Mouse (Mus musculus) CH12.LX (cell line): Measurements from ENCODE around the gene Lgr4. TPM values are rescaled to one million over a fixed set of nuclear protein-coding genes. Genes with fewer than 3 reads are reported as not detected.

Source experiments
- DNase-seq: peaks from one replicate; pipeline ENCODE4 v3.0.0-alpha.2; 2013; ENCODE audit errors: extremely low read depth
- H3K27ac ChIP-seq: 2 replicates; pipeline ENCODE4 v1.5.1; 2012; ENCODE audit warnings: low read depth, mild to moderate bottlenecking, control low read depth, moderate library complexity; ENCODE audit not compliant: insufficient read depth
- H3K27me3 ChIP-seq: replicated peaks from 2 replicates; pipeline ENCODE3; 2012; ENCODE audit warnings: inconsistent platforms
- H3K36me3 ChIP-seq, 2 experiments: replicated peaks in 1 of 2; 2 replicates each; pipeline versions ENCODE3 to v1.6.1; 2012; ENCODE audit warnings: inconsistent platforms in 1 of 2, low read length in 1 of 2, mild to moderate bottlenecking in 1 of 2, mixed read lengths in 1 of 2, moderate library complexity in 1 of 2; ENCODE audit not compliant: control insufficient read depth in 1 of 2, insufficient read depth in 1 of 2
- H3K4me1 ChIP-seq, 2 experiments: 2 replicates each; pipeline ENCODE4 v1.6.1; 2012; ENCODE audit warnings: inconsistent platforms in 1 of 2, moderate library complexity in 1 of 2; ENCODE audit not compliant: insufficient read depth in 2 of 2, control insufficient read depth in 1 of 2
- H3K4me2 ChIP-seq: 2 replicates; pipeline ENCODE4 v1.6.1; 2012; ENCODE audit warnings: low read depth, mild to moderate bottlenecking, control low read depth; ENCODE audit not compliant: poor library complexity, insufficient read depth, severe bottlenecking
- H3K4me3 ChIP-seq, 3 experiments: fragments of 150-350 bp in 1 of 3; sonication (generic) in 1 of 3; replicated peaks in 1 of 3; 2 replicates each; pipeline versions ENCODE3 to v1.5.1; 2011 to 2012; ENCODE audit warnings: low read depth in 2 of 3, low read length in 2 of 3, mild to moderate bottlenecking in 2 of 3, moderate library complexity in 2 of 3, control low read depth in 1 of 3, improper control_type of control experiment in 1 of 3, inconsistent platforms in 1 of 3, mixed read lengths in 1 of 3; ENCODE audit not compliant: poor library complexity in 1 of 3
- H3K79me2 ChIP-seq: replicated peaks from 2 replicates; pipeline ENCODE4 v1.6.1; 2012; ENCODE audit warnings: mild to moderate bottlenecking, moderate library complexity; ENCODE audit not compliant: control insufficient read depth, poor library complexity, insufficient read depth, severe bottlenecking; ENCODE audit errors: extremely low read depth
- H3K9ac ChIP-seq: 2 replicates; pipeline ENCODE4 v1.6.1; 2012; ENCODE audit warnings: low read depth, mild to moderate bottlenecking, control low read depth, moderate library complexity; ENCODE audit not compliant: insufficient read depth
- H3K9me3 ChIP-seq: replicated peaks from 2 replicates; pipeline ENCODE3; 2012; ENCODE audit warnings: low read length, inconsistent platforms, mixed read lengths
- BHLHE40 ChIP-seq: IDR thresholded peaks from 2 replicates; pipeline ENCODE4 v1.6.1; 2011; ENCODE audit warnings: mild to moderate bottlenecking, low read depth, low read length, improper control_type of control experiment
- CHD2 ChIP-seq: IDR thresholded peaks from 2 replicates; pipeline ENCODE4 v1.6.1; 2011; ENCODE audit warnings: low read length, improper control_type of control experiment
- CTCF ChIP-seq, 2 experiments: IDR thresholded peaks in 1 of 2; conservative IDR thresholded peaks in 1 of 2; 2 replicates each; pipeline ENCODE4 v1.5.1; 2011 to 2012; ENCODE audit warnings: low read depth in 2 of 2, low read length in 2 of 2, improper control_type of control experiment in 1 of 2, inconsistent platforms in 1 of 2, mild to moderate bottlenecking in 1 of 2, moderate library complexity in 1 of 2
- EP300 ChIP-seq: IDR thresholded peaks from 2 replicates; pipeline ENCODE4 v1.6.1; 2011; ENCODE audit warnings: low read length, improper control_type of control experiment
- HCFC1 ChIP-seq: IDR thresholded peaks from 2 replicates; pipeline ENCODE4 v1.6.1; 2012; ENCODE audit warnings: low read depth, mild to moderate bottlenecking, inconsistent platforms, low read length, improper control_type of control experiment
- IRF4 ChIP-seq: IDR thresholded peaks from 2 replicates; pipeline ENCODE4 v1.6.1; 2014; ENCODE audit warnings: low read depth, mild to moderate bottlenecking, inconsistent platforms, low read length, improper control_type of control experiment
- JUN ChIP-seq: IDR thresholded peaks from 2 replicates; pipeline ENCODE4 v1.6.1; 2011; ENCODE audit warnings: low read depth, mild to moderate bottlenecking, low read length, improper control_type of control experiment, moderate library complexity; ENCODE audit not compliant: insufficient read depth
- JUND ChIP-seq: conservative IDR thresholded peaks from 2 replicates; pipeline ENCODE4 v1.6.1; 2011; ENCODE audit warnings: low read depth, low read length, improper control_type of control experiment
- MAFK ChIP-seq: IDR thresholded peaks from 2 replicates; pipeline ENCODE4 v1.6.1; 2011; ENCODE audit warnings: low read length, improper control_type of control experiment; ENCODE audit not compliant: insufficient replicate concordance
- MXI1 ChIP-seq: IDR thresholded peaks from 2 replicates; pipeline ENCODE4 v1.6.1; 2011; ENCODE audit warnings: mild to moderate bottlenecking, low read depth, low read length, improper control_type of control experiment
- POLR2A ChIP-seq: IDR thresholded peaks from 2 replicates; pipeline ENCODE4 v1.6.1; 2011; ENCODE audit warnings: low read depth, mild to moderate bottlenecking, improper control_type of control experiment, low read length
- POLR2AphosphoS2 ChIP-seq: IDR thresholded peaks from 2 replicates; pipeline ENCODE4 v1.6.1; 2011; ENCODE audit warnings: low read depth, low read length, improper control_type of control experiment
- RAD21 ChIP-seq: IDR thresholded peaks from 2 replicates; pipeline ENCODE4 v1.6.1; 2011; ENCODE audit warnings: low read depth, mild to moderate bottlenecking, low read length, improper control_type of control experiment, moderate library complexity
- RCOR1 ChIP-seq: conservative IDR thresholded peaks from 2 replicates; pipeline ENCODE4 v1.6.1; 2012; ENCODE audit warnings: low read depth, mild to moderate bottlenecking, inconsistent platforms, low read length, improper control_type of control experiment
- SMC3 ChIP-seq: IDR thresholded peaks from 2 replicates; pipeline ENCODE4 v1.6.1; 2011; ENCODE audit warnings: low read depth, low read length, improper control_type of control experiment
- TCF12 ChIP-seq: IDR thresholded peaks from 2 replicates; pipeline ENCODE4 v1.6.1; 2014; ENCODE audit warnings: low read depth, mild to moderate bottlenecking, inconsistent platforms, low read length, improper control_type of control experiment
- UBTF ChIP-seq: IDR thresholded peaks from 2 replicates; pipeline ENCODE4 v1.6.1; 2012; ENCODE audit warnings: low read depth, mild to moderate bottlenecking, inconsistent platforms, low read length, improper control_type of control experiment, moderate library complexity
- ZNF384 ChIP-seq: IDR thresholded peaks from 2 replicates; pipeline ENCODE4 v1.6.1; 2012; ENCODE audit warnings: low read depth, low read length, improper control_type of control experiment, inconsistent platforms
- dilution Hi-C: fragments of 300-500 bp; cut with MboI; formaldehyde crosslinking; loops from 2 replicates; pipeline ENCODE4 v1.14.3; 2020; ENCODE audit warnings: low sequenced_read_pairs; ENCODE audit not compliant: extremely low pct_unique_long_range_greater_than_20kb, extremely low pct_ligation_motif_present
- in situ Hi-C: fragments of 300-500 bp; cut with MboI; formaldehyde crosslinking; loops from 3 replicates; pipeline ENCODE4 v1.14.3; 2019; ENCODE audit warnings: low sequenced_read_pairs, low pct_ligation_motif_present, low pct_unique_long_range_greater_than_20kb, mixed read lengths
- polyA plus RNA-seq: library from polyadenylated mRNA; unstranded; fragments of >175 nt; gene quantifications from 2 replicates; pipeline ENCODE4 v1.2.1, GENCODE M21; 2012; ENCODE audit warnings: low read depth; ENCODE audit not compliant: insufficient read length
- total RNA-seq, 2 experiments: library from RNA; depleted of rRNA; stranded (reverse); fragments of 300-350 nt in 1 of 2; fragments of >200 nt in 1 of 2; gene quantifications; 2 replicates each; pipeline ENCODE4 v1.2.3; 2012 to 2014

Lgr4 gene
- total and polyA plus RNA-seq, 3 experiments = 6.1 to 11.4 (median 6.9) TPM

DNA sequence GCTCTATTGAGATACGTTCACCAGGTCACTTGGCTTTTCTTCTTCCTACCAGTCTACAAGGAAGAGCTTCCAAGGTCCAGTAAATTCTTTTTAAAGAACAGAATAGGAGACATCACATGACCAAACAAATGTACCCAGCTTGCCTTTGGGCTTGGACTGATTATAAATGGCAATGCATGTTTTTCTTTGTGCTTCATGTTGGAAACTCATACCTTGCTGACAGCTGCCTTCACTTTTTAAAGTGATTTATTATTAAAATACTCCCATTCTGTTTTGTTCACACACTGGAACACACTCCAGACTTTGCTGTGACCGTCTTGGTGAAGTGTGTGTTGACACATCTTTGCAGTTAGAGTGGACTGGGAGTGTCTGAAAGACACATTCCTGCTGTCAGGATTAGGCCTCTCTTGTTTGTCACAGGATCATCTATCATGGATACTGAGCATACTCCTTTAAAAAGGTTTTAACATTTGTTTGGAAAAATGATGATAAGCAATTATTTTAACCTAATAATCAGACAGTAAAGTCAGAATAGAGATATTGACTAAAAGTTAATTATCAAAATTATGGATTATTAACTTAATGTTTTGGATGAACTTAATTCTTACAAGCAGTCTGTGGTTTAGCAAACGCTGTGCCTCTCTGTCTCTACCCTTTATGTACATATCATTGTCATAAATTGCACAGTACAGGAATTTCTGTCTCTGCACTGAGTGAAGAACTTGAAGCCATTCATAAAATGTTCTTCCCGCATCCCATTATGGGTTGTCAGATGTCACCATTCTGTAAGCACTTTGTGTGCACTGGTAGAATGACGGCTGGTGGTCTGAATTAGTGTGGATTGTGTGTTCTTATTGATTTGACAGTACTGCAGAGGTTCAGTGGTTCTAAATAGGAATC, 125.7 kb downstream of the Lgr4 start:
- H3K9ac ChIP-seq = no peak overlapping the region
- no peak for TF ChIP-seq CHD2
- TF ChIP-seq UBTF = no peak
- TF ChIP-seq BHLHE40 = no peak
- no peak for TF ChIP-seq IRF4
- no peak for TF ChIP-seq SMC3
- TF ChIP-seq RCOR1 = no peak
- TF ChIP-seq RAD21 = no peak
- H3K36me3 ChIP-seq = peaks cover 2 to 27% of the 10 kb centered on the region in 2 experiments
- H3K4me1 ChIP-seq = no peaks in the 10 kb centered on the region
- dilution Hi-C loops = no loop called here
- H3K9me3 ChIP-seq = no peaks in the 10 kb centered on the region
- no peak overlapping the region for H3K27ac ChIP-seq
- H3K4me2 ChIP-seq = no peak overlapping the region
- no peak for DNase-seq
- no peaks in the 10 kb centered on the region for H3K27me3 ChIP-seq
- in situ Hi-C loops = no loop called here
- H3K4me3 ChIP-seq = no peak overlapping the region
- no peaks in the 10 kb centered on the region; the same call in 1 of the 2 replicates for H3K79me2 ChIP-seq

DNA sequence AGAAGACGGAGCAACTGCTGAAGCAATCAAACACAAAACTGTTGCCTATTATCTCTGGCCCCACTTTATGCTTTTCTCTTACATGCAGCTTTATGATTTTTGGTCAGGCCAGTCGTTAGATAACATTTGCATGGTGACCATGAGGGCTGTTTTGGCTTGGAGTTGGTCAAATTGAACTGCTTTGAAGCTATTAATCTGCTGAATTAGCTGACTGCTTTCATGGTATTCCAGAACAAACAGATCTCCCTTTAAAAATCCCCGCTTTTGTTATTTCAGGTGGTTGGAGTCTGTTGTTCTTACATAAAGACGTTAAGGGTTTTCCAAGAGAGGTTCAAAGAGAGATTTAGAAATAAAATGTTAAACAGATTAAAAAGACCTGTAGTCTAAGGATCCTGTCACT, 141.0 kb downstream of the Lgr4 start:
- dilution Hi-C loops (no loop called here), in situ Hi-C loops (loop anchor here (25.0 kb wide), 2 partner anchors 146 to 154 kb away; partner anchors contain the start of gene Lgr4)
- DNase-seq = no peak

DNA sequence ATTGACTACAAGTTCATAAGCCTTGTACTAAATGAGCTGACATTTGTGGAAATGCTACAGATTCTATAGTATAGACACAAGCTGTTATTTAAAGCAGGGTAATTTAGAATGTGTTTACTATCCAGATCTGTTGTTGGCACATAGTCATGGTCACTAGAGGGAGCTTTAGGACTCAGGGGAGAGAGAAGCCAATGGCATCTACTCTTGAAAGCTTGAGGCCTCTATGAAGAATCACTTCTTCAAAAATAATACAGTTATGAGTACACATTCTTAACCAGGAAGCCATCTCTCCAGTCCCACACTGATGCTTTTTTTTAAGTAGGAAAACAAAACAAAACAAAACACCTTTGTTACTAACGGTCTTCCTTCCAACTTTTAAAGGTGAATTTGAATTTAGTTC, 145.7 kb downstream of the Lgr4 start:
- no peak overlapping the region for H3K27ac ChIP-seq
- dilution Hi-C loops = no loop called here
- TF ChIP-seq JUN = peak; percentile 31; the same call in 1 of the 2 replicates
- TF ChIP-seq UBTF = no peak
- TF ChIP-seq ZNF384 = peak; percentile 41
- peak in 1 of 2 experiments; percentile 70; a peak in 2 of 4 replicates for TF ChIP-seq CTCF (conservative IDR thresholded peaks at IDR 0.05 in 1 of 2, IDR thresholded peaks at IDR 0.05 in 1 of 2; ENCODE audit: low read depth in 2 of 2, low read length in 2 of 2)
- TF ChIP-seq JUND = peak; percentile 57
- no peak for TF ChIP-seq MXI1
- no peak for TF ChIP-seq MAFK
- no peak for TF ChIP-seq POLR2A
- peak; percentile 62 for TF ChIP-seq RAD21
- peak; percentile 63; the same call in 1 of the 2 replicates for TF ChIP-seq EP300
- peak; percentile 83 for TF ChIP-seq IRF4
- peak; percentile 54 for TF ChIP-seq SMC3

More for the DNA sequence above, 141.0 kb downstream of the Lgr4 start:
- no peaks in the 10 kb centered on the region for H3K27me3 ChIP-seq
- H3K4me1 ChIP-seq = no peaks in the 10 kb centered on the region
- H3K9me3 ChIP-seq = no peaks in the 10 kb centered on the region
- no peaks in the 10 kb centered on the region for H3K79me2 ChIP-seq
- no peak overlapping the region for H3K4me3 ChIP-seq
- H3K9ac ChIP-seq = no peak overlapping the region
- no peaks in the 10 kb centered on the region for H3K36me3 ChIP-seq
- TF ChIP-seq POLR2AphosphoS2 (no peak), TCF12 (no peak), HCFC1 (no peak)
- H3K27ac ChIP-seq = no peak overlapping the region
- no peak overlapping the region for H3K4me2 ChIP-seq

More for the DNA sequence above, 145.7 kb downstream of the Lgr4 start:
- Histone ChIP-seq H3K9me3 (peaks cover 2% of the 10 kb centered on the region), H3K36me3 (no peaks in the 10 kb centered on the region), H3K4me2 (no peak overlapping the region), H3K79me2 (no peaks in the 10 kb centered on the region), H3K9ac (no peak overlapping the region), H3K4me1 (no peaks in the 10 kb centered on the region), H3K4me3 (no peak overlapping the region), H3K27me3 (no peaks in the 10 kb centered on the region)
- peak; percentile 58 for DNase-seq
- in situ Hi-C loops = loop anchor here (25.0 kb wide), 2 partner anchors 149 to 151 kb away; partner anchors contain the start of gene Lgr4
